Mouse (Mus musculus) midbrain, embryonic 14.5 days (tissue): Measurements from ENCODE around the gene Il20. TPM values are rescaled to one million over a fixed set of nuclear protein-coding genes. Genes with fewer than 3 reads are reported as not detected.

Source experiments
- ATAC-seq: fragments of 200-750 bp; cut with Nextera tagmentation; 2 replicates; pipeline ENCODE4 v1.8.0; 2017; ENCODE audit warnings: moderate number of reproducible peaks, moderate library complexity; ENCODE audit not compliant: low FRiP score, low TSS enrichment
- DNase-seq: peaks from one replicate; pipeline ENCODE4 v3.0.0-alpha.2; 2015
- H3K27ac ChIP-seq: fragments of 300-500 bp; sonication (generic); replicated peaks from 2 replicates; pipeline ENCODE4 v1.5.1; 2014; ENCODE audit warnings: mild to moderate bottlenecking, low read depth, low read length, moderate library complexity
- H3K27me3 ChIP-seq: fragments of 300-500 bp; sonication (generic); 2 replicates; pipeline ENCODE4 v1.6.1; 2014; ENCODE audit warnings: low read length, control low read depth, mixed read lengths; ENCODE audit not compliant: control insufficient read depth, insufficient read depth
- H3K36me3 ChIP-seq: fragments of 300-500 bp; sonication (generic); 2 replicates; pipeline ENCODE4 v1.6.1; 2014; ENCODE audit warnings: low read length, control low read depth; ENCODE audit not compliant: control insufficient read depth, insufficient read depth
- H3K4me1 ChIP-seq: fragments of 300-500 bp; sonication (generic); 2 replicates; pipeline ENCODE4 v1.6.1; 2014; ENCODE audit warnings: mild to moderate bottlenecking, antibody characterized with exemption, low read length, control low read depth; ENCODE audit not compliant: control insufficient read depth, insufficient read depth
- H3K4me2 ChIP-seq: fragments of 300-500 bp; sonication (generic); 2 replicates; pipeline ENCODE4 v1.6.1; 2014; ENCODE audit warnings: mild to moderate bottlenecking, low read length, moderate library complexity
- H3K4me3 ChIP-seq: fragments of 300-500 bp; sonication (generic); replicated peaks from 2 replicates; pipeline ENCODE4 v1.5.1; 2014; ENCODE audit warnings: low read depth, low read length
- H3K9ac ChIP-seq: fragments of 300-500 bp; sonication (generic); replicated peaks from 2 replicates; pipeline ENCODE4 v1.6.1; 2014; ENCODE audit warnings: mild to moderate bottlenecking, low read length, moderate library complexity
- H3K9me3 ChIP-seq: fragments of 300-500 bp; sonication (generic); 2 replicates; pipeline ENCODE4 v1.6.1; 2016; ENCODE audit warnings: low read length, control low read depth, mixed read lengths; ENCODE audit not compliant: control insufficient read depth
- WGBS: fragments of 180-500 bp; shearing (Covaris S2); extraction: QIAGEN DNeasy Blood & Tissue Kit; methylation state at CpG from one replicate; pipeline ENCODE4 v1.1.7; 2014; 5-methylcytosine and 5-hydroxymethylcytosine counted together
- polyA plus RNA-seq: library from polyadenylated mRNA; unstranded; fragments of >200 nt; fragmentation: Nextera tagmentation; extraction: Ambion mirVana; gene quantifications from 2 replicates; pipeline ENCODE4 v1.2.1, GENCODE M21; 2014

Il20 gene
- polyA plus RNA-seq, 1 experiment from 2014 or later: not detected

DNA sequence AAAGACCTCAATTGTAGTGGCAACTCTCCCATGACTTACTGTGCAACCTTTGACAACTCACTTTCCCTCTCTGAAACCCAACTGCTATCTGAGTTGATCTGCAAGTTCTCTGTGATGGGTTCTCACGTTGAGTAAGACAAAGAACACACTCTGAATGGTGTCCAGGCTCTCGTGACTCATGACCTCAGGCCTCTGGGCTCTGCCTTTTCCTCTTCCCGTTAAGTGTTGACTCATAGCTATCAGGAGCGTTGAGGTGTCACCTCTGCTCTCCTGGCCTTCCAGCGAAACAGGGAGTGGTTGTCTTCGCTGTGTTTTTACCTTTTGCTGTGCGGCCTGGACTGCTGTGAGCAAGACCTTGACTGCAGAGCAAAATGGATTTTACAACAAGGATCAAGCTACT, 8.7 kb downstream of the Il20 start:
- 86% methylated on average over 7 of the region's 7 CpGs for WGBS
- ATAC-seq (no peak), DNase-seq (no peak)
- H3K36me3 ChIP-seq: no peaks in the 10 kb centered on the region
- no peaks in the 10 kb centered on the region for H3K9me3 ChIP-seq
- no peak overlapping the region for H3K4me2 ChIP-seq
- no peak overlapping the region for H3K4me3 ChIP-seq
- H3K27ac ChIP-seq: no peak overlapping the region
- no peak overlapping the region for H3K9ac ChIP-seq
- no peaks in the 10 kb centered on the region for H3K27me3 ChIP-seq
- H3K4me1 ChIP-seq: no peaks in the 10 kb centered on the region

DNA sequence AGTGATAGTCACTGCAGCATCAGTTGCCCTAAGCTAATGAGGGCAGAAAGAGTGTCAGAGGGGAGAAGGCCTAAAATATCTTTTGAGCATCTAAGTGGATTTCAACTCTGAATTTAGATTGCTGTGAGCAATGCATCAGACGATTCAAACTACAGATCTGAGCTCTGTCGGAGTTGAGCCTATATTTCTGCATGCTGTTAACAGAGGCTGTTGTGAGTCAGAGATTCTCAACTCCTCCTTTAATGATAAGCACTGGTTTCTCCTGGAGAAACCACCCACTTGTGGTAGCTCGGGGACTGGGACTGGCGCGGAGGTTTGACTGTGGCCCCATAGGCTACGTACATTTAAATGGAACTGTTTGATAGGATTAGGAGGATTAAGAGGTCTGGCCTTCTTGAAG, 16.8 kb downstream of the Il20 start:
- Histone ChIP-seq H3K9me3 (no peaks in the 10 kb centered on the region), H3K4me1 (no peaks in the 10 kb centered on the region), H3K4me3 (no peak overlapping the region), H3K36me3 (no peaks in the 10 kb centered on the region), H3K9ac (no peak overlapping the region), H3K4me2 (no peak overlapping the region), H3K27ac (no peak overlapping the region), H3K27me3 (no peaks in the 10 kb centered on the region)
- ATAC-seq (no peak), DNase-seq (no peak)
- WGBS: 17% methylated on average over 6 of the region's 6 CpGs

DNA sequence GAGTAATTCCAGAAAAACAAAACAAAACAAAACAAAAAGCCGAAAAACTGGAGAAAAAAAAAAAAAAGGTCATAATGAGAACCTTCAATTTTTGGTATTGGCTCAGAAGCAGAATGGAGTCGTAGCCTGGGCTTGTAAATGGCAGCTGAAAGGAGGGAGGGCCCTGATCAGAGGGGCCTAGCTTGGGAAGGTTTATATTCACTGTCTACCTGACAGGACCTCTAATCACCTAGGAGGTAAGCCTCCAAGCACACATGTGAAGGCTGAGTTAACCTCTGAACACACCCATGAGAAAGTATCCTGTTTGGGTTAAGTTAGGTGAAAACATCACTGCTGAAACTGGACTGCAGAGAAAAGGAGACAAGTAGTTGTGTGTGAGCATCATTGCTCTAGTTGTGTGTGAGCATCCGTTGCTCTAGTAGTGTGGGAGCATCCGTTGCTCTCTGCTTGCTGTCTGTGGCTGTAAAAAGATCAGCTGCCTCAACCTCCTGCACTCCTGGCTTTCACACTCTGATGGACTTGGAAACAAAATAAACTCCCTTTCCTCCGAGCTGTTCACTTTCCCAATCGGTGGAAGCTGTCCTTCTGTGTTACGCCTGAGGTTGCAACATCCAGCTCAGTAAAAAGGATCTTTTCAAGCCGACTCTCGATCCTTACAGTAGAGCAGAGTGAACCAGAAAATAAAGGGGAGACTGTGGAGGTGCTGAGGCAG, 17.8 kb downstream of the Il20 start:
- no peak overlapping the region for H3K4me3 ChIP-seq
- no peaks in the 10 kb centered on the region for H3K36me3 ChIP-seq
- no peak for DNase-seq
- no peak overlapping the region for H3K9ac ChIP-seq
- H3K9me3 ChIP-seq: no peaks in the 10 kb centered on the region
- 67% methylated on average over 9 of the region's 9 CpGs for WGBS
- H3K4me2 ChIP-seq: no peak overlapping the region
- no peaks in the 10 kb centered on the region for H3K4me1 ChIP-seq
- H3K27ac ChIP-seq: no peak overlapping the region
- no peak for ATAC-seq
- H3K27me3 ChIP-seq: no peaks in the 10 kb centered on the region

DNA sequence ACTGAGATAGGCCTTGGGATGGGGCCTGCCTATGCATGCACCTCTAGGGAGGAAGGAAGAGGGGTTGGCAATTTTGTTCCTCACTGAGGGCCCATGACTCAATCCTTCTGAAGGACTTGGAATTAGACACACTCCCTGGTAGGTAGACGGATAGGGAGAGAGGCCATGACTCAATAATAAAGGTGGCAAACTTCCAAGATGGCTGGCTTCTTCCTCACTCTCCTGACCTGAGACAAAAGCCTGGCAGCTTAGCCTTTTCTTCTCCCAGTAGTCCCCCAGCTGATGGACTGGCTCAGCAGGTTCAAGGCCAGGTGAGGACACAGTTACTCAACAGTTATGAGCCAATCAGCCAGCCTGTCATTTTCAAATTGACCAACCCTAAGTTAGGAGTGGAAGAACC, 18.8 kb downstream of the Il20 start:
- WGBS: 81% methylated on average over 1 of the region's 1 CpGs

DNA sequence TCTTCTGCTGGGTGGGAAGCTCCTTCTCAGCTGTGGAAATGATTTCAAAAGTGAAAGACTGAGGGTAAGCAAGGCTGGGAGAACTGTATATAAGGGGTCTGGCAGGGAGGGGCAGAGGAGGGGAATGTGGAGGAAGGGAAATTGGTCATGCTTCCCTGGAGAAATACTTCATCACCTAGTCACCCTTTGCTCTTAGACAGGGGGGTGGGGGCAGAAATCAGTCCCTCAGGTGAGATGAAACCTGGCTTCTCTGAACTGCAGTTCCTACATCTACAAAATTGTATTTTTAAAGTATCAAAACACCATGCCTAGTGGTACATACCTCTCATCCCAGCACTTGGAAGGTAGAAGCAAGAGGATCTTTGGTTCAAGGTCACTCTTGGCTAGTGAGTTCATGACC, 23.9 kb downstream of the Il20 start, which contains the start of gene Il24:
Il24 (minus strand) TSS at position 101 of the 400 bp plus-strand sequence.
- ATAC-seq (no peak), DNase-seq (no peak)
- Histone ChIP-seq H3K4me1 (no peaks in the 10 kb centered on the region), H3K9me3 (no peaks in the 10 kb centered on the region), H3K36me3 (no peaks in the 10 kb centered on the region), H3K27ac (no peak within 1 kb of the TSS), H3K4me3 (no peak within 1 kb of the TSS), H3K27me3 (no peaks in the 10 kb centered on the region), H3K9ac (no peak within 1 kb of the TSS), H3K4me2 (no peak within 1 kb of the TSS)

More for the DNA sequence above, 18.8 kb downstream of the Il20 start:
- no peak overlapping the region for H3K9ac ChIP-seq
- no peaks in the 10 kb centered on the region for H3K4me1 ChIP-seq
- DNase-seq (no peak), ATAC-seq (no peak)
- no peaks in the 10 kb centered on the region for H3K9me3 ChIP-seq
- H3K27ac ChIP-seq: no peak overlapping the region
- no peak overlapping the region for H3K4me3 ChIP-seq
- no peaks in the 10 kb centered on the region for H3K27me3 ChIP-seq
- no peaks in the 10 kb centered on the region for H3K36me3 ChIP-seq
- H3K4me2 ChIP-seq: no peak overlapping the region

DNA sequence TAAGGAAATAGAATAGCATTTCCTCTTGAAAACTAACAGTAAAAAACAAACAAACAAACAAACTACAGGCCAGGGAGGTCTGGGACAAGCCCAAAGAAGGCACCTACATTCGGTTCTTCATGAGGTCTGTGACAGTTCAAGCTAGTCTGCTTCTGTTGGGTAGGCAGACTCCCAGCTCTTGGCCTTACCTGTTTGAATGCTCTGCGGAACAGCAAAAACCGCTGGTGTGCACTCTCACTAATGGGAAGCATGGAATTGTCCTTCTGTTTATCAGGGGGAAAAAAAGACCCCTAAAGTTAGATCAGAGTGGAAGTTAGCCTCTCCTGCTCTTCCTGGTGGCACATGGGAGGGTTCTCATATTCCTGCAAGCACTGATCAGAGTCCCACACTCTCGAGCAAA, 28.1 kb downstream of the Il20 start:
- Histone ChIP-seq H3K9me3 (no peaks in the 10 kb centered on the region), H3K4me1 (no peaks in the 10 kb centered on the region), H3K27ac (no peak overlapping the region), H3K4me3 (no peak overlapping the region), H3K4me2 (no peak overlapping the region), H3K9ac (no peak overlapping the region), H3K36me3 (no peaks in the 10 kb centered on the region), H3K27me3 (0 out of 2 replicates have a peak, but pooled peaks cover 5% of the 10 kb centered on the region)
- DNase-seq (no peak), ATAC-seq (no peak)
- WGBS: 91% methylated on average over 4 of the region's 4 CpGs

DNA sequence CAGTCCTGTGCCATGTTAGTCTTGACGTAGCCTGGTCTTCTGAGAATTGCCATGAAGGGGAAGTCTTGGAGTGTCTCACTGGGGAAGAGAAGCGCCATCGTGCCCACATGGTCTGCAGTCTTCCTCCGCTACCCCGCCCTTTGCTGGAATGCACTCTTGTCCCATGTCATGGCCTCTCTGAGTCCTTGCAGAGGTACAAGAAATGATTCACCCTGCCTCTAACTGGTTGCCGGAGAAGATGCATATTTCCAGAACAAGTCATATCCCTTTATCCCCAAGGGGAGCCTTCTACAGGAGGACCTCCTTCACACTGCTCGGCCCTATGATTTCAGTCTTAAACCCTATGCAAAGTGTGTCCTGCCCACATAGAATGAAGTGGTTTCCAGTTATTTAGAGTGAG, 31.3 kb downstream of the Il20 start:
- ATAC-seq (no peak), DNase-seq (no peak)
- Histone ChIP-seq H3K4me3 (no peak overlapping the region), H3K36me3 (no peaks in the 10 kb centered on the region), H3K4me1 (no peaks in the 10 kb centered on the region), H3K4me2 (no peak overlapping the region), H3K27me3 (peaks cover 10% of the 10 kb centered on the region; the same call in 1 of the 2 replicates), H3K9ac (no peak overlapping the region), H3K27ac (no peak overlapping the region), H3K9me3 (no peaks in the 10 kb centered on the region)
- WGBS: 94% methylated on average over 7 of the region's 7 CpGs

DNA sequence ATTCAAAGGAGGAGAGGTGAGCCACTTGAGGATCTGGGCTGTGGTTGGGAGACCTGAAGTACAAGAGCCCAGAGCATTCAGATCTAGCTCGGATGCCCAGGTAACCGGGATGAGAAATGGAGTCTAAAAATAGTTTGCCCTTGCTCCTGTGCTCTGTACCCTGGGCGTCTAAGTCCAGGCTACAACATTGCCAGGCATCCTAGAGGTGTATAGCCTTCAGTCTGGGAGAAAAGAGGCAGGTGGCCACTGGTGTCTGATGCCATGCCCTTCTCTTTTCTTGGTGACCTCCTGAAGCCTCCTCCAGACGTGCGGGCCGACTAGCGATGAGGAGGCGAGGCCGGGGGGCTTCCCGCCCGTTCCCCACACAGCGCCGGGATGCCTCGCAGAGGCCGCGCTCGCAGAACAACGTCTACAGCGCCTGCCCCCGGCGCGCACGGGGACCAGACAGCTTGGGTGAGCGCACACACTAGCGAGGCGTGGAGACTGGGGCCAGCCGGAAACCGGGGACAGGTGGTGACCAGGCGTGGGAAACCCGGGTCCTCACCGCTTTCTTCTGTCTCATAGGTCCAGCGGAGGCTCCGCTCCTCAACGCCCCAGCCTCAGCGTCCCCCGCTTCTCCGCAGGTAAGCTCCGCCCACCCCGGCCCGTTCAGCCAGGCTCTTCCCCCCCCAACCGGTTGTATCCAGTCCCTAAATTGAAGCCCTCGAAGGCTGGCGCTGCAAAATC, 33.2 kb downstream of the Il20 start:
- peak overlapping the region; percentile 58 for H3K9ac ChIP-seq
- ATAC-seq (peak; percentile 56; the same call in 1 of the 2 replicates), DNase-seq (peak; percentile 70)
- H3K4me3 ChIP-seq: peak overlapping the region; percentile 46
- no peaks in the 10 kb centered on the region for H3K36me3 ChIP-seq
- H3K4me1 ChIP-seq: no peaks in the 10 kb centered on the region
- peaks cover 10% of the 10 kb centered on the region; the same call in 1 of the 2 replicates for H3K27me3 ChIP-seq
- no peak overlapping the region for H3K27ac ChIP-seq
- 2% methylated on average over 43 of the region's 43 CpGs for WGBS
- no peaks in the 10 kb centered on the region for H3K9me3 ChIP-seq
- peak overlapping the region; percentile 83 for H3K4me2 ChIP-seq
